Mouse (Mus musculus): ENCODE results near the gene Fbxo44. TPM values are rescaled to one million over a fixed set of nuclear protein-coding genes. Genes with fewer than 3 reads are reported as not detected.

Fbxo44 gene
- polyA plus RNA-seq, 1 experiment from 2014 or later: 11.9 TPM

GRCm38 (mm10) chr4:148170842-148171241, 10.6 kb upstream of the Fbxo44 start:
- no peak overlapping the region for H3K4me2 ChIP-seq (replicated peaks; ENCODE audit: low read depth, low read length)
- H3K9ac ChIP-seq (replicated peaks; ENCODE audit: low read depth, low read length): no peak overlapping the region
- H3K27me3 ChIP-seq (ENCODE audit: control insufficient read depth, insufficient read depth, low read length): peaks cover 47% of the 10 kb centered on the region
- no peaks in the 10 kb centered on the region for H3K36me3 ChIP-seq (ENCODE audit: control insufficient read depth, insufficient read depth, low read length)
- no peaks in the 10 kb centered on the region for H3K9me3 ChIP-seq (ENCODE audit: control insufficient read depth, low read depth, low read length)
- no peak overlapping the region for H3K4me3 ChIP-seq (ENCODE audit: low read depth, low read length)
- no peaks in the 10 kb centered on the region; the same call in 1 of the 2 replicates for H3K4me1 ChIP-seq (ENCODE audit: control insufficient read depth, insufficient read depth, low read length)
- H3K27ac ChIP-seq (ENCODE audit: low read length): no peak overlapping the region
- 3% methylated on average over 2 of the region's 2 CpGs for WGBS
- no peak for ATAC-seq (ENCODE audit: insufficient number of reproducible peaks, insufficient read depth, low FRiP score, low read depth)

- Histone ChIP-seq H3K36me3 (ENCODE audit: control insufficient read depth, insufficient read depth, low read length) (no peaks in the 10 kb centered on the region), H3K4me3 (ENCODE audit: low read depth, low read length) (no peak overlapping the region), H3K9ac (replicated peaks; ENCODE audit: low read depth, low read length) (no peak overlapping the region), H3K4me2 (replicated peaks; ENCODE audit: low read depth, low read length) (no peak overlapping the region), H3K4me1 (ENCODE audit: control insufficient read depth, insufficient read depth, low read length) (no peaks in the 10 kb centered on the region; the same call in 1 of the 2 replicates), H3K27me3 (ENCODE audit: control insufficient read depth, insufficient read depth, low read length) (peaks cover 50% of the 10 kb centered on the region), H3K27ac (ENCODE audit: low read length) (no peak overlapping the region), H3K9me3 (ENCODE audit: control insufficient read depth, low read depth, low read length) (no peaks in the 10 kb centered on the region)
- ATAC-seq (ENCODE audit: insufficient number of reproducible peaks, insufficient read depth, low FRiP score, low read depth): no peak
- 29% methylated on average over 15 of the region's 15 CpGs for WGBS
Observed at GRCm38 (mm10) chr4:148169586-148169985, 9.3 kb upstream of the Fbxo44 start.

DNA sequence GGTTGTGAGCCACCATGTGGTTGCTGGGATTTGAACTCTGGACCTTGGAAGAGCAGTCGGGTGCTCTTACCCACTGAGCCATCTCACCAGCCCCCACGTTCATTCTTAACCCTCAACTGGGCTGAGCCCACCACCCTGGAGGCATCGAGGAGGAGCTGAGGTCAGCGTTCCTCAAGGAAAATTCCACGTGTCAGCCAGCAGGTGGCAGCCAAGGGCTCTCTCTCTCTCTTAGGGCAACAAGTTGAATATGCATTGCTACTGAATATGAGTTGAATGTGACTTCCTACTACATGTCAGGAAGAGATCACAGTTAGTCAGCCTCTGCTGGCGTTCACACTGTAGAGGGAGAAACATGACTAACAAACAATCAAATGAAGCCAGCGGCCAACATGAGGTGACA, 8.0 kb upstream of the Fbxo44 start:
- Histone ChIP-seq H3K4me1 (ENCODE audit: control insufficient read depth, insufficient read depth, low read length) (no peaks in the 10 kb centered on the region), H3K27me3 (ENCODE audit: control insufficient read depth, insufficient read depth, low read length) (peaks cover 51% of the 10 kb centered on the region), H3K4me2 (replicated peaks; ENCODE audit: low read depth, low read length) (no peak overlapping the region), H3K27ac (ENCODE audit: low read length) (no peak overlapping the region), H3K4me3 (ENCODE audit: low read depth, low read length) (no peak overlapping the region), H3K9ac (replicated peaks; ENCODE audit: low read depth, low read length) (no peak overlapping the region), H3K36me3 (ENCODE audit: control insufficient read depth, insufficient read depth, low read length) (no peaks in the 10 kb centered on the region), H3K9me3 (ENCODE audit: control insufficient read depth, low read depth, low read length) (no peaks in the 10 kb centered on the region)
- 24% methylated on average over 7 of the region's 7 CpGs for WGBS
- no peak for ATAC-seq (ENCODE audit: insufficient number of reproducible peaks, insufficient read depth, low FRiP score, low read depth)

- WGBS: 18% methylated on average over 4 of the region's 4 CpGs
- Histone ChIP-seq H3K36me3 (ENCODE audit: control insufficient read depth, insufficient read depth, low read length) (no peaks in the 10 kb centered on the region), H3K27ac (ENCODE audit: low read length) (no peak overlapping the region), H3K9me3 (ENCODE audit: control insufficient read depth, low read depth, low read length) (no peaks in the 10 kb centered on the region), H3K4me3 (ENCODE audit: low read depth, low read length) (no peak overlapping the region), H3K4me1 (ENCODE audit: control insufficient read depth, insufficient read depth, low read length) (no peaks in the 10 kb centered on the region), H3K9ac (replicated peaks; ENCODE audit: low read depth, low read length) (no peak overlapping the region), H3K4me2 (replicated peaks; ENCODE audit: low read depth, low read length) (no peak overlapping the region), H3K27me3 (ENCODE audit: control insufficient read depth, insufficient read depth, low read length) (peaks cover 46% of the 10 kb centered on the region)
- ATAC-seq (ENCODE audit: insufficient number of reproducible peaks, insufficient read depth, low FRiP score, low read depth): no peak
Observed at GRCm38 (mm10) chr4:148166986-148167385, 6.7 kb upstream of the Fbxo44 start.

- ATAC-seq (ENCODE audit: insufficient number of reproducible peaks, insufficient read depth, low FRiP score, low read depth): no peak
- Histone ChIP-seq H3K9me3 (ENCODE audit: control insufficient read depth, low read depth, low read length) (no peaks in the 10 kb centered on the region), H3K4me3 (ENCODE audit: low read depth, low read length) (no peak overlapping the region), H3K27me3 (ENCODE audit: control insufficient read depth, insufficient read depth, low read length) (peaks cover 44% of the 10 kb centered on the region), H3K9ac (replicated peaks; ENCODE audit: low read depth, low read length) (no peak overlapping the region), H3K4me2 (replicated peaks; ENCODE audit: low read depth, low read length) (no peak overlapping the region), H3K27ac (ENCODE audit: low read length) (no peak overlapping the region), H3K36me3 (ENCODE audit: control insufficient read depth, insufficient read depth, low read length) (no peaks in the 10 kb centered on the region), H3K4me1 (ENCODE audit: control insufficient read depth, insufficient read depth, low read length) (no peaks in the 10 kb centered on the region)
- 11% methylated on average over 10 of the region's 10 CpGs for WGBS
Observed at GRCm38 (mm10) chr4:148166431-148166830, 6.1 kb upstream of the Fbxo44 start.

GRCm38 (mm10) chr4:148165551-148165950, 5.3 kb upstream of the Fbxo44 start:
- no peak overlapping the region for H3K4me2 ChIP-seq (replicated peaks; ENCODE audit: low read depth, low read length)
- peaks cover 48% of the 10 kb centered on the region for H3K27me3 ChIP-seq (ENCODE audit: control insufficient read depth, insufficient read depth, low read length)
- no peak overlapping the region for H3K27ac ChIP-seq (ENCODE audit: low read length)
- no peak overlapping the region for H3K9ac ChIP-seq (replicated peaks; ENCODE audit: low read depth, low read length)
- H3K4me3 ChIP-seq (ENCODE audit: low read depth, low read length): no peak overlapping the region
- 8% methylated on average over 17 of the region's 17 CpGs for WGBS
- no peak for ATAC-seq (ENCODE audit: insufficient number of reproducible peaks, insufficient read depth, low FRiP score, low read depth)
- no peaks in the 10 kb centered on the region for H3K9me3 ChIP-seq (ENCODE audit: control insufficient read depth, low read depth, low read length)
- no peaks in the 10 kb centered on the region for H3K4me1 ChIP-seq (ENCODE audit: control insufficient read depth, insufficient read depth, low read length)
- H3K36me3 ChIP-seq (ENCODE audit: control insufficient read depth, insufficient read depth, low read length): no peaks in the 10 kb centered on the region

GRCm38 (mm10) chr4:148164461-148164860, 4.2 kb upstream of the Fbxo44 start:
- Histone ChIP-seq H3K27ac (ENCODE audit: low read length) (no peak overlapping the region), H3K9me3 (ENCODE audit: control insufficient read depth, low read depth, low read length) (no peaks in the 10 kb centered on the region), H3K4me3 (ENCODE audit: low read depth, low read length) (peak overlapping the region; percentile 16; the same call in 1 of the 2 replicates), H3K4me1 (ENCODE audit: control insufficient read depth, insufficient read depth, low read length) (no peaks in the 10 kb centered on the region), H3K9ac (replicated peaks; ENCODE audit: low read depth, low read length) (no peak overlapping the region), H3K4me2 (replicated peaks; ENCODE audit: low read depth, low read length) (peak overlapping the region; percentile 45; the same call in 1 of the 2 replicates), H3K27me3 (ENCODE audit: control insufficient read depth, insufficient read depth, low read length) (peaks cover 48% of the 10 kb centered on the region), H3K36me3 (ENCODE audit: control insufficient read depth, insufficient read depth, low read length) (no peaks in the 10 kb centered on the region)
- ATAC-seq (ENCODE audit: insufficient number of reproducible peaks, insufficient read depth, low FRiP score, low read depth): no peak
- WGBS: 1% methylated on average over 16 of the region's 16 CpGs

DNA sequence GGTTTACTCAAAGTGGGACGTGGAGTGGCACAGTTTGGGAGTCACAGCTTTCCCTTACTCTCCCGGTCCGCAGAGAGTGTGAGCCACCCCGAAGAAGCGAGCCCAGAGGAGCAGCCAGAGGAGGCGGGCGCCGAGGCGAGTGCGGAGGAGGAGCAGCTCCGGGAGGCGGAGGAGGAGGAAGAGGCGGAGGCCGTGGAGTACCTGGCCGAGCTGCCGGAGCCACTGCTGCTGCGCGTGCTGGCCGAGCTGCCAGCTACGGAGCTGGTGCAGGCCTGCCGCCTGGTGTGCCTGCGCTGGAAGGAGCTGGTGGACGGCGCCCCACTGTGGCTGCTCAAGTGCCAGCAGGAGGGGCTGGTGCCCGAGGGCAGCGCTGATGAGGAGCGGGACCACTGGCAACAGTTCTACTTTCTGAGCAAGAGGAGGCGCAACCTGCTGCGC, 3.7 kb upstream of the Fbxo44 start:
- H3K27ac ChIP-seq (ENCODE audit: low read length): no peak overlapping the region
- no peaks in the 10 kb centered on the region for H3K36me3 ChIP-seq (ENCODE audit: control insufficient read depth, insufficient read depth, low read length)
- peak overlapping the region; percentile 45 for H3K4me2 ChIP-seq (replicated peaks; ENCODE audit: low read depth, low read length)
- no peaks in the 10 kb centered on the region for H3K9me3 ChIP-seq (ENCODE audit: control insufficient read depth, low read depth, low read length)
- ATAC-seq (ENCODE audit: insufficient number of reproducible peaks, insufficient read depth, low FRiP score, low read depth): peak; percentile 34
- under 1% methylated on average over 29 of the region's 29 CpGs for WGBS
- H3K27me3 ChIP-seq (ENCODE audit: control insufficient read depth, insufficient read depth, low read length): peaks cover 48% of the 10 kb centered on the region
- H3K4me3 ChIP-seq (ENCODE audit: low read depth, low read length): peak overlapping the region; percentile 16
- H3K4me1 ChIP-seq (ENCODE audit: control insufficient read depth, insufficient read depth, low read length): no peaks in the 10 kb centered on the region
- H3K9ac ChIP-seq (replicated peaks; ENCODE audit: low read depth, low read length): no peak overlapping the region
